Mouse (Mus musculus) lung, postnatal 36 days (tissue): ENCODE measurements around the gene Ifngr1.

ENCODE experiments used
- DNase-seq: peaks from one replicate; pipeline ENCODE4 v3.0.0; 2022; ENCODE audit warnings: mixed read lengths

The Ifngr1 gene

GRCm38 (mm10) chr10:19657426-19657825 lies 65.7 kb downstream of the Ifngr1 start:
- peak; percentile 12 for DNase-seq
